Mouse (Mus musculus) spleen, adult 18-20 months (tissue): ENCODE measurements at regions not wholly inside any gene's neighbourhood (a gene's known extent, or its start where the extent isn't known, plus 50 kb on each side); places are given as distances from the start of the nearest gene placed in this dataset.
"Not testable (repeated sequence)": the region's sequence is repeated elsewhere in the genome, so short reads cannot be mapped to it uniquely, and the experiment has no call there.

Source experiments
- DNase-seq, 2 experiments: peaks; one replicate each; pipeline ENCODE4 v3.0.0; 2022; ENCODE audit warnings: mixed read lengths in 2 of 2

DNA sequence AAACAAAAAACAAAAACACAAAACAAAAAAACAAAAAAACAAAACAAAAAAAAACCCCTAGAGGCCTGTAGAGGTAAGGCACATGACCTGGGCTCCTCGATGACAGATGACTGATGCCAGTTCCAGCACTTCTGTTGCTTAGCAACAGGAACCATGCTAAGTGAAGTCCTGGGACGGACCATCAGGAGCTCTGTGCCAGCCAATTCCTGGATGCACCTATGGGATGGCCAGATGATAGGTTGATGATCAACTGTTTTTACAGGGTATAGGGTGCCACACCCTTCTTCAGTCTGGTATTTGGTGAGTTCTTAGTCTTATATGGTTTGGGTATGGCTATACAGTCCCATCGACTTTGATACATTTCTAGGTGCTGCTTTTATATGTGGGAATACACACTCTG lies 209.9 kb downstream of the Med10 start:
- no peak for DNase-seq

DNA sequence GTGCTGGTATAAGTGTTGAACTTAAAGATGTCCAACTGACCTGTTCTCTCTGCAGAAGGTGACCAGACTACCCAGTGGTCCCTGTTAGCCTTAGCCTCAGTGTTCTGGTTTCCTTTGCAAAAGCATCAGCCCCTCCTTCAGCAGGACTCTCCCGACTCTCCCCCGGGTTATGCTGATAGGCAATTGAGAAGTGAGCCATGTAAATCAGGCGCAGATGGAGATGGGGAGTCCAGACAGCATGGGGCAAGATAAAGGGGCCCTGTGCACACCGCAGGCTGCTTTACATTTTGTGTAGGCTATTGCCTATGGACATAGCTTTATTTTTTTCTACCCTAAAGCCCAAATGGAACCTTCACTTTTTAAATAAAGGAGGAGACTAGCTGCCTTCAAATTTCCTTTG lies 213.0 kb downstream of the Med10 start:
- no peak for DNase-seq

DNA sequence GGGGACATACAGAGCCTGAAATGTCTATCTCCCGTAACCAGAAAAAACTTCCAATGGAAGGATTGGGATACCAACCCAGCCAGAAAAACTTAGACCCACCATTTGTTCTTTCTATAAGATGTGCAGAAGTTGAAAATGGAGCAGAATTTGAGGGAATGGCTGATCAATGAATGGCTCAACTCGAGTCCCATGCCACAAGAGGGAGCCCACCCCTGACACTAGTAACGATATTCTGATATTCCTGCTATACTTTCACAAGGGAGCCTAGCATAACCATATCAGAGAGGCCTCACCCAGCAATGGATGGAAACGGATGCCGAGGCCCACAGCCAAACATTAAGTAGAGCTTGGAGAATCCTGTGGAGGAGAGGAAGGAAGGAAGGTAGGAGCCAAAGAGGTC lies 215.3 kb downstream of the Med10 start:
- no peak for DNase-seq

DNA sequence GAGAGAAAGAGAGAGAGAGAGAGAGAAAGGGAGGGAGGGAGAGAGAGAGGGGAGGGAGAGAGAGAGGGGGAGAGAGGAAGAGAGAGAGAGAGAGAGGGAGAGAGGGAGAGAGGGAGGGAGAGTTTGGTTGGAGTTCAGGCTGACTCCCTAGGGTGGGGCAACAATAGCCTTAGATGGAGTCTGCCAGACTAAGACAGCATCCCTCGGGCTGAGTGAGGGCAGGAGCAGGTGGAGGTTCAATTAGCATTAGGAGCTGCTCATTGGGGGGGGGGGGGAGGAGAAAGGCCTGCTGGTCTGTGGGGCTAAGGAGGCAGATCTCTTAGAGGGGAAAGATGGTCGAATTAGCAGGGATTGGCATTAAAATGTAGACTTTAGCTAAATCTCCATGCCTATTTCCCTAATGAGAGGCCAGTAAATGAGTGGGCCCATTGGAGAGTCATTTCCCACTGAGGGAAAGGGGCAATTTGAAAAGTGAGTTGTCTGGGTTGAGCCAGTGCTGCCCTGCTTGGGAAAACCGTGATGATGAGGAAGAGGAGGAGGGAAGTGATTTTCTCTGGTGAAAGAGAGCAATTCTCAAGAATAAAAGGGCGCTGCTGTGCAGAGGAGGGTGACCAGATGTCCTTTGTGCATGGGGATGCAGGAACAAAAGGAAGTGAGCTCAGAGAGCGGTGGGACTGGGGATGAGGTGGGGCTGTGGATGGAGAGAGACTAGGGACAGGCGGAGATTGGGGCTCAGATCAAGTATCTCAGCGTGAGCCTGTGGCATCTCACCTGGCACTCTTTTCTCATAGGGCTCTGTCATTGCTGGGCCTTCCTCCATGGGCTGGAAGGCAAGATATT lies 218.0 kb downstream of the Med10 start:
- no peak for DNase-seq

DNA sequence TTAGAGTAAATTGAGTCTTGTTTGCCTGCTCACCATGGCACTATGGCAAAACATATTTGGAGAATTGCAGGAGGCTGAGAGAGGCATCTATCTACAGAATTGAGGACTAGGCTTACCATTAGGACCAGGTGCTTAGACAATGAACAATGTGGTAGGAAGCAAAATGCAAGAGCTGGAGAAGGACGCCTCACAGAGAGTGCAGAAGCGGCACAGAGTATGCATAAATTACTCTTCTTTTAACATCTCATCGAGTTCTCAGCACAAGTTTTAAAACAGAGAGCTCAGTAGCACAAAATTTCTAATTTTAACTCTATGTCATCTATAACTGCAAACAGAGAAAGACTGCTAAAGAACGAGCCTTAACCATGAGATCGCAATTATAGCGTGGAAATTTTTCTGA lies 231.1 kb downstream of the Med10 start:
- DNase-seq = no peak

DNA sequence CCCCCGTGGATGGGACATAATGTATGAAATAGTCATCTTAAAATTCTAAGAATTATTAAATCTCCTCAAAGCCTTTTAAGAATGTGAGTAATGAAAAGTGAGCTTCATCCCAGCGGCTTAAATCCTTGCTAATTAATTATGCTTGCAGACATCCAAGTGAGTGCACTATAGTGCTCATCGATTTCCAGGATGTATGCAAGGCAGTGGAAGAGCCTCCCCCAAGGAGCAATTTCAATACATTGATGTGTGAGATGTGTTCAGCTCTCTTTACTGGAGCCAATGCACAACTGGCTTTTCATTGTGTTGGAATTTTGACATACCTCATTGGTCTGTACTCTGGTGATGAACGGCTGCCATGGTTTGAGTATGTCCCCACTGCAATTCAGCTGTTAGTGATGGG lies 231.6 kb downstream of the Med10 start:
- DNase-seq = no peak

DNA sequence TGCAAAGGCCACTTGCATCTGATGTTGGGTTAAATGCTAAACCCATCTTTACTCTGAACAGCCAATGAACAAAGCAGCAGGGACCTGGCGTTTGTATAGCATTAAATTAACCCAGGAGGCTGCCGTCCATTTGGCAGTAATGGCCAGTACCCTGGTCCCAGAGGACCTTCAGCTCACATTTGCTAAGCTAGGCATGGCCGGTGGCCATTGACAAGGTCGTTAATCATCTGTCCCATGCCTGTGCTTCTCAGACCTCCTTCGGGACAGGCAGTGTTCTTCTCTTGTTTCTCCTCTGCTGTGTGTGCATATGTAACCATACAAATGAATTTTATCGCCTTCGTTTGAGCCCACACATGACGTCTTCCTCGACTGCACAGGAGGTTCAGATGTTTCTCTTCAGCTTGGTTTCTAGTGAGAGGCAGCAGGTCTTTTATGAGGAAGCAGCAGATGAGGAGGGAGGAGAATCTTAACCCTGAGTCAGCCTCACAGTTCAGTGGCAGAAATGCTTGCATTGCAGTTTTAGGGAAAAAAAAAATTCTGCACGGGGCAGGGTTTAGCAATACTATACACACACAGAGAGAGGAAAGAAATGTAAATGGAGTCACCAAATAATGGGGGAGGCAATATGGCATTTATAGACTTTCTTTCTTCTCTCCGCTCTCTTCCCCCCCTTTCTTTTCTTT lies 235.9 kb downstream of the Med10 start:
- DNase-seq = no peak

DNA sequence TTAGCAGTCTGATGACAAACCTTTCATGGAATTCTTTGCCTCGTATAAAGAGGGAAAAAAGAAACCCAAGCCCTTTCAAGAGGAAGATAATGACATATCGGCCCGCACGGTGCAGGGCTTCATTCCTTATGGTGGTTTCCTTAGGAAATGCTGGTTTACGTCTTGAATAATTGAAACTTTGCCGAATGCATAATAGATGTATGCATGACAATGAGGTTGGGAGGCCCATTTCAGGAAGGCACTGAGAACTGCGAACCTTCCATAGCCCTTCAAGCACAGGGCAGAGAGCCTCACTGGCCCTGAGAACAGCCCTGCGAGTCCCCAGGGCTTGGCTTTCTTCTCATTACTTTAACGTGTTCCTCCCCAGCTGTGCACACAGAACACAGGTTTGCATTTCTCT lies 255.7 kb downstream of the Med10 start:
- DNase-seq = no peak

DNA sequence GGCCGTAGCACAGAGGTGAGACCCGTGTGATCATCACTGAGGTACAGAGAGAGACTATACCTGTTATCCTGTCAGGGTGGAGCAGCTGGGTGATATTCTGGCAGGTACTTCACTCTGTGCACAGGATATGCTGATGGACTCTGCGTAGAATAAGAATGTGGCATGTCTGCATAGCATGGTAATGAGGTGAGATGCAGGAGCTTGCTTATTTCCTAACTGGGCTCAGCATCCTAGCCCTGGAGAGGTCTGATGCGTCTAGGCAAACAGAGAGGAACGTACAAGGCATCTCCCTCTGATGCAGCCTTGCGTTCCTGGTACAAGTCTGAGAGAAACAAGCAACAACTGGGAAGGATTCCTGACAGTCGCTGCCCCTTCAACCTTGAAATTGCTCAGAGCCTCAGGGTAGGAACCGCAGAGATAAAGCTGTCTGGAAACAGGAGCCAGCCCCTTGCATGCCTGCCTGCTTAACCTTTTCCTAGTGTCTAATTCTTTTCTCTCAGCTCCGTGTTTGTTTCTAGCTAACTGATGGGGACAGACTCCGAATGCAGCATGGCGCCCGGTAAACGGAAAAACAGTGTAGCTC lies 259.3 kb downstream of the Med10 start:
- DNase-seq = no peak

DNA sequence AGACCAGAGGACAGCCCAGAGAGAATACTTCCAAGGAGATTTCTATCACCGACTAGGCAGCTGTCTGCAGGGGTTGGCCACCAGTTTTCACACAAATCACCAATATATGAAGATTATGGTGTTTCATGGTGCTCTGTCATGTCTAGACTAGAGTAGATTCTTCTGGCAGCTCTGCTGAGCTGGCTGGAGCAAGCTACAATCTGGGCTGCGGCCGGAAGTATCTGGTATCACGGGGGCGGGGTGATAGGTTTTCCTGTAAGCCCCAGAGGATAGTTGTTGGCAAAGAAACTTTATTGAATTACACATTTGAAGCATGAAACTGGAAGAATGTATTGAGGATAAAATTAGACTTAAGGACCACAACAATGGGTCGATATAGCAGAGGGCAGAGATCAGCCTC lies 271.5 kb downstream of the Med10 start:
- DNase-seq = no peak

DNA sequence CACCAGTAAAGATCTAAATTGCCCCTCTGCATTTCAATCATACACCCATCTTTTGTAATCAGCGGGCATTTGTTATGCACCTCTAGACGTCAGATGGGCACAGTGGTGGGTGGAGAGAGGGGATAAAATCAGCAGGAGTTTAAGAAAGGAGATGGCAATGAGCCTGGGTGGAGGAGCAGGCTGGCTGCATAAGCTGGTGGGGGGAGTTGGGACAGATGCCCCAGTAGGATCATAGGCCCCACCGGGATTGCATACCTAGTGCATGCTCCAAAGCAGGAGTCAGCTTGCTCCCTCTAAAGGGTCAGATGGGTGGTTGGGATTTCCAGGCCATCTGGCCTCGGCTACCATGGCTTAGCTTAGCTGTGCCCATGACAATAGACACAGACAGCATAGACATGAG lies 273.2 kb downstream of the Med10 start:
- DNase-seq = no peak

DNA sequence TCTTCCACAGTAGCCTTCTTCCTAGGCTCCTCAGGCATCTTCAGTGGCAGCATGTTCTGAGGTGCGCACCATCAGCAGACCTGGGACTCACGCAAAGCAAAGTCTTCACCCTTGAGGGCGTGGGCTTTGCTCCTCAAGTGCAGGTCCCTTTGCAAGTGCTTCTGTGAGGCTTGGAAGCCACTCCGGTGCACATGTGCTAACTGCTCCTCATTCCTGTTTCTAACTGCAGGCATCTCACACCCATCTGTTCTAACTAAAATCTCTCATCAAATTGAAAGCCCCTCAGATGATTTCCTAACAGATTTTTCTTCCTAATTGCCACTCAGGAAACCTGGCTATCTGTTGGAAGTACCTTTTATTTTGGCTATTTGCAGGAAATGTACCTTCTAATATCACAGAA lies 278.9 kb downstream of the Med10 start:
- no peak for DNase-seq

DNA sequence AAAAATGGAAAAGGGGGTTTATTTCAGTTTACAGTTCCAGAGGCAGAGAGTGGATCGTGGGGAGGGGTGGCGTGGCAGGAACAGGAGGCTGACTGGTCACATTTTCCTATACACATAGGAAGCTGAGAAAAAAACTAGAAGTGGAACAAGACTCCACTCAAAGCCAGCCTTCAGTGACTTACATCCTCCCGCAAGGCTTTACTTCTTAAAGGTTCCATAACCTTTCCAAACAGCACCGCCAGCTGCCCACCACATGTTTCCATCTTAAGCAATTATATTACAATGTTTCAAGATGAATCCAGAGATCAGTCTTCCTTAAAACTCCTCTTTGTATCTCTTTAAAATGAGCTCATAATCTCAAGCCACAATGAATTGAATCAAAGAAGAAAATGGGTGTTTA lies 290.7 kb downstream of the Med10 start:
- DNase-seq = no peak

DNA sequence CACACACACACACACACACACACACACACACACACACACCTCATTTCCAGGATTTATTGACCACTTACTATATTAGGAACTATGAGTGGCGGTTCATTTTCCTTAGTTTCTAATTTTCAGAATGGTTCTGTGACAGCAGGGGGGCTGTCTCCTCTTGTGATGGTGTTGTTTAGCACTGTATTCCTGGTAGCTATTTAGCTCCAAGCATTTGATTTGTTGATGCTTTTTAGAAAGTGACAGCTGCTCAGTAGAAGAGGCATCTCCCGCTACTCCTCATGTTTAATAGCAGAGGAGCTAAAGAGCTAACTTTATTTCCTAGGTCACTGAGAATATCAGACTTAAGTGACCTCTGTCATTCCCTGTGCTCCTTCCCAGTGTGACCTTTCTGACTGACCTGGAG lies 291.8 kb downstream of the Med10 start:
- DNase-seq = no peak

DNA sequence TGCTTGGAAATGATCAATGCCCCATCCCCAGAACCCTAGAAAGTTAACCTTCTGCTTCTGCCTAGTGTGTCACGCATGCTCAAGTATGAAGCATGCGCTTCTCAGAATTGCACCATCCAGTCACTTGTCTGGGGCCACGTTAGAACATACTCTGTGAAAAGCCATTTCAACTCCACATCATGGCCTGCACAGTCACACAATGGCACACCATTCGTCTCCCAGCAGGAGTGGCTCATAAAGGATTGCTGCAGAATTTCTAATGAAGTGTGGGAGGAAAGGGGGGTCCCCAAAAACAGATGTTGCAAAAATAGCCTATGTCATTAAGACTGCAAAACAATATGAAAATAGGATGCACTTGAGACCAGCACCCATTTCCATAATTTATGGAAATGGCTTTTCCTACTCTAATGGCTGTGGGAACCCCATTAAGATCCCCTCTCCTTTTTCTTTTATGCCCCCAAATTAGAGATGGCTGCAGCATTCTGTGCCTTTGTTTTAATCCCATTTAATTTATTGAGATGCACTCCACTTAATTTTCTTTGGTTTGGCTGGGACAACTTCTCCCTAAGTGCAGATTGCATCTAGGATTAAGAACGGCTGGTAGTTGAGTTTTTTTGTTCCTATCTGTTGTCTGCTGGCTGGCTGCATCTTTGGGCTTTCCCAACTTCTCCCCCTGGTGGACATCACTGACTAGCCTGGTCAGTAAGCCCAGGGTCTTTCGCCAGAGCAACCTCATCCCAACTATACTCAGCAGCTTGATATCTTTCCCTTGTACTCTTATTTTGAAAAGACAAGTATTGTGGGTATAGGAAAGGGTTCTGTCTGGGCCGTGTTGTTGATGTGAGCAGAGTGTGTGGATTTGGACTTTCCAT lies 294.5 kb downstream of the Med10 start:
- DNase-seq = no peak

DNA sequence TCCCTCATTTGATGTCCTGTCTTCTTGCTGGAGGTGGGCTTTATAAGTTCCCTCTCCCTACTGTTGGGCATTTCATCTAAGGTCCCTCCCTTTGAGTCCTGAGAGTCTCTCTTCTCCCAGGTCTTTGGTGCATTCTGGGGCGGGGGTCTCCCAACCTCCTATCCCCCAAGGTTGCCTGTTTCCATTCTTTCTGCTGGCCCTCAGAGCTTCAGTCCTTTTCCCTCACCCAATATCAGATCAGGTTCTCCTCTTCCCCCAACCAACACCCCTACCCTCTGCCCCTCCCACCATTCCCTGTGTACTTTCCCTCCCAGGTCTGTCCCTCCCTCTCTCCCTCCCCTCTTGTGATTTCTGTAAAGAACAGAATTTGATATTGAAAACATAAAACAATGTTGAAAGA lies 297.9 kb downstream of the Med10 start:
- DNase-seq = not testable (repeated sequence)

DNA sequence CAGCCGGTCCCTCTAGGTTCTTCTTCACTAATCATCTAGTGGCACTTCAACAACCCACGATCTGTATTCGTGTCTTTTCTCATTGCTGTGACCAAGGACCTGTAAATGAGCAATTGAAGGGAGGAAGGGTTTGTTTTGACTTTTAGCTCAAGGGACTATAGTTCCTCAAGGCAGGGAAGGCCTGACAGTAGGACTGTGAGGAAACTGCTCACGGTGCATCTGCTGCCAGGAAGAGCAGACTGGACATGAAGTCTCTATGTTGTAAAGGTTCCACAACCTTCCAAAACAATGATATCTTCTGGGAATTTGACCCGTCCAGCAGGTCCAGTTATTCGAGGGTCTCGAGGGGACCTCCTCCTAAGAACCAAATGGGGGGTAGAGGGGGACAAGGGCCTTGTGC lies 300.8 kb downstream of the Med10 start:
- no peak for DNase-seq

DNA sequence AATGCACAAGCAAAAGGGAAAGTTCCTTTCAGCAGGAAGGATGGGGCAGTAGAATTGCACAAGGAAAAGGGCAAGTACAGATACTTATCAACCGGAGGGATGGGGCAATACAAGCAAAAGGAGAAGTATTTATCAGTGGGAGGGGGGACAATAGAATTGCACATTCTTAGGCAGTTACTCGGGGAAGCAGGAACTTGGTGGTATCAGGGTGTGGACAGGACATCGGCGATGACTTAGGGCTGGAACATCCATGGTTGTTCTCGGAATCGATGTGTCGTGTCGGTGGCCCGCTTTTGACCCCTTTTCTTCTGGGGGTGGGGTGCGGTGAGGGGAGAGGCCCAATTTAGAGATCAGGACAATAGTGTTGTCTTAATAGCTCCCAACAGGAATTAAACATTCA lies 301.3 kb downstream of the Med10 start:
- DNase-seq = not testable (repeated sequence)

DNA sequence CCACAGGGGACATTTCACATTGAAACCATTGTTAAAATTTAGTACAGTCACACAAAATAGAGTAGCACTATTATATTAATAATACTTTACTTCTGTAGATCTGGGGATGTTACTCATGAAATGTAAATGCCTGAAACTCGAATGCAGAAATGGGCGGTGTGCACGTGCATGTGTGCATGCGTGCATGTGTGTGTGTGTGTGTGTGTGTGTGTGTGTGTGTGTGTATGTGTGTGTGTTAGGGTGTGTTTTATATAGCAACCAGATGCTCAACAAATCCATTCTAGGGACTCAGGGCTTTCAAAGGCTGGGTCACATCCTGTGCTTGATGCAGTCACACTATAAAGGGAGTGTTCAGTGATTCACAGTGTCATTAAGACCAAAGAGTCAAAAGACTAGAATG lies 301.7 kb downstream of the Med10 start:
- DNase-seq = no peak

DNA sequence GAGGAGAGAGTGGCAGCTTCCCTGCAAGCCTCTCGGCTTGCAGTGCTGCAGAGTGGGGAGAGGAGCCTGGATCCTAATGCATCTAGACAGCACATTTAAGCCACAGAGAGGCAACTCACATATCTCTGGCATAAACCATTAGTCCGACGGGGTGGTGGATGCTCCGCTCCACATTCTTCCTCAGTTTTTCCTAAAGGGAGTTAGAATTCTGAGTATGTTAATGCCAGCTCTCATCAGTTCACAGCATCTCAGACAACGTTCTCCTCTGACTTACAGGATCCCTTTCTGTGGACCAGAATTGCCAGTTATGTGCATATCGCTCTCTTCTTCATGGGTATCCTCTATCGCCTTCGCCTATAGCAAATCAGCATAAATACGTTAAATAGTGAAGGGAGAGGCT lies 313.4 kb downstream of the Med10 start:
- DNase-seq = no peak

DNA sequence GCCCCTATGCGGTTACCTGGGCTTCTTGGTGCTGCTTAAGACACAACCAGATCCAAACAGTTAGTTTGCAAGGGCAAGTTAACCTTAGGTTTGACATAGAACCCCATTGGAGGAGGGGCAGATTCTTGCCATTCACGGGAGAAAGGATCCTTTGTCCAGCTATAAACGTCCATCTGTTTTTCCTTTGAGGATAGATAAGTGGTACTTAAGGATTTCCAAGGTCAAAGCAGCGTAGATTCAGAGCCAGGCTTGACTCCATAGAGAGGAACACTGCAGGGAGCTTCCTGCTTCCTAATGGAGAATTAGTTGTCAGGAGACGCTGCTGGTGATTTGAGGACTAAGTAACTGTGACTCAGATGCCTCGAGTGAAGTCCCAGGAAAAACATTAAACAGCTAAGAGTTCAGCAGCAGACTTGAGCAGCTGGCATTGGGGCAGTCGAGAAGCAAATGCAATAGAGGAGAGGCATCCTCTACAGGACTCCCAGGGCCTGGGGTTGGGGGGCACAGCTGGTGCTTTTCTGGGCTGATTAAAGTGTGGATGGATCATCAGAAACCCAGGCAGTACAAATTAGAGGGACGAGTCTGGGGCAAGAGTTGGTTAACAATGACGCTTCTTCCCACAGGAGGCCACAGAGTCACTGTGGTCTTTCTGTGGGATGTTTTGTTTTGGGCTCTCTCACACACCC lies 322.8 kb downstream of the Med10 start:
- DNase-seq = no peak

DNA sequence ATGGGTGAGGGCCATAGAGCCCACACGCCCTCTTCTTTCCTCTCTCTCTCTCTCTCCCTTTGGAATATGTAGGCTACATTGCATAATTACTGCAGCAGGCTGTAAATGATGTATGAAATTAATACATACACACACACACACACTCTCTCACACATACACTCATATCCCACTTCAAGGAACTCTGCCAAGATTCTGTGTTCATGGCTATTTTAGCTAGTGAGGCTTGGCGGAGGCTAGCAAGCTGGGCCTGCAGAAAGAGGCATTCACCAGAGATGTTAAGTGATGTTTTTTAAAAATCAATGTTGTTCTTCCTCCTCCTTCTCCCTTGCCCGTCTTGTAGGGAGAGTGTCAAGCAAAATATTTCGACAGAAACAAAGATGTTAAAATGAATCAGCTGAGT lies 325.1 kb downstream of the Med10 start:
- no peak for DNase-seq

DNA sequence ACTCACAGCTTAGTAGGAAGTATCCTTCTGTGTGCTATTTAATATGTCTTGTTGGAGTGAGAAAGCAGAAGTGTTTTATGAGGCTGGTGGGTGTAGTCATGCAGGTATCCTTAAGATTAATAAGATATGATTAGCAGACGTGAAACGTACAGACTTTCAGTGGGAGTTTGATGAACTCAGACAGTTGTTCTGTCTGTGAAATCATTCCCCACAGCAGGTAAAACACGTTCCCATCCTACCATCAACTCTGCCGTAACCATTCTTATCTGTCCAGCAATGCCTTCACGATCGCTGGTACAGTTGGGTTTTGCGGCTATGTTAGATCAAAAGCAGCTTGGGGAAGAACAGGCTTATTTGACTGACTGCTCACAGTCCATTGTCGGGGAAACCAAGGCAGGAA lies 332.3 kb downstream of the Med10 start:
- DNase-seq = no peak
